Mouse (Mus musculus) liver, adult 2 months (tissue): ENCODE results near the gene Asnsd1.

Experiments used
- CTCF ChIP-seq: fragments of 200-500 bp; IDR thresholded peaks from 2 replicates; pipeline ENCODE4 v1.5.1; 2011; ENCODE audit warnings: low read depth, low read length, control low read depth
- POLR2A ChIP-seq: fragments of 200-500 bp; IDR thresholded peaks from 2 replicates; pipeline ENCODE4 v1.6.1; 2011; ENCODE audit warnings: low read length, control low read depth; ENCODE audit not compliant: insufficient read depth; ENCODE audit errors: extremely low read depth

DNA sequence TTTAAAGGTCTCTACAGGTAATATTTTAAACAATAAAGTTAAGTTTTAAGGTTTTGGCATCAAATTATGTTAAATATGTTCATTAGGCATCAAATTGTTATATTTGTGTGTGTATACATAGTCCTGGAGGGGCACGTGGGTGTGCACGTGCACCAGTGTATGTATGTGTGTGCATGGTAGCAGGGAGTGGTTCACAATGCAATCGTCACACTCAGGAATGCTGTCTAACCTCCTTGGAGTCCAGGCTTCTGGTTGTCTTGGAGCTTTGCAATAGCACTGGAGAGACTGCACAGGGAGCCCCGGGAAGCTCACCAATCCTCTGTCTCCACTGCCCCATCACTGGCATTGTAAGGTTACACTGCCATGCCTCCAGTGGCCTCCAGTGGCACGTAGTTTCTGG, 29.3 kb downstream of the Asnsd1 start:
- no peak for TF ChIP-seq POLR2A
- TF ChIP-seq CTCF, result no peak
